Mouse (Mus musculus): ENCODE results near the gene Reps2. TPM values are rescaled to one million over a fixed set of nuclear protein-coding genes. Genes with fewer than 3 reads are reported as not detected.

The Reps2 gene
- polyA plus RNA-seq, 1 experiment from 2014 or later: 2.0 TPM

- H3K27me3 ChIP-seq: peaks cover 32% of the 10 kb centered on the region
- H3K4me1 ChIP-seq: no peaks in the 10 kb centered on the region
- no peak overlapping the region for H3K4me3 ChIP-seq
- H3K9me3 ChIP-seq: no peaks in the 10 kb centered on the region
- no peak overlapping the region for H3K9ac ChIP-seq (replicated peaks)
- WGBS: 74% methylated on average over 4 of the region's 4 CpGs
- H3K27ac ChIP-seq (replicated peaks): no peak overlapping the region
- ATAC-seq (ENCODE audit: low FRiP score, low read depth): no peak
- H3K36me3 ChIP-seq: no peaks in the 10 kb centered on the region
- H3K4me2 ChIP-seq (replicated peaks): no peak overlapping the region
Observed at GRCm38 (mm10) chrX:162641764-162642163, 1.7 kb downstream of the Reps2 start.

- Histone ChIP-seq H3K9ac (replicated peaks) (no peak overlapping the region), H3K4me1 (no peaks in the 10 kb centered on the region), H3K27ac (replicated peaks) (no peak overlapping the region), H3K9me3 (no peaks in the 10 kb centered on the region), H3K27me3 (peaks cover 10% of the 10 kb centered on the region), H3K4me2 (replicated peaks) (no peak overlapping the region), H3K4me3 (no peak overlapping the region), H3K36me3 (no peaks in the 10 kb centered on the region)
- no peak for ATAC-seq (ENCODE audit: low FRiP score, low read depth)
- WGBS: 74% methylated on average over 2 of the region's 2 CpGs
Observed at GRCm38 (mm10) chrX:162635159-162635558, 8.3 kb downstream of the Reps2 start.

GRCm38 (mm10) chrX:162622091-162622437 lies 21.4 kb downstream of the Reps2 start:
- no peaks in the 10 kb centered on the region for H3K36me3 ChIP-seq
- H3K4me1 ChIP-seq: no peaks in the 10 kb centered on the region
- H3K4me2 ChIP-seq (replicated peaks): no peak overlapping the region
- H3K27ac ChIP-seq (replicated peaks): no peak overlapping the region
- no peaks in the 10 kb centered on the region for H3K9me3 ChIP-seq
- WGBS: 50% methylated on average over 1 of the region's 1 CpGs
- peaks cover 5% of the 10 kb centered on the region; the same call in 1 of the 2 replicates for H3K27me3 ChIP-seq
- ATAC-seq (ENCODE audit: low FRiP score, low read depth): no peak
- H3K4me3 ChIP-seq: no peak overlapping the region
- H3K9ac ChIP-seq (replicated peaks): no peak overlapping the region

- no peak overlapping the region for H3K9ac ChIP-seq (replicated peaks)
- no peaks in the 10 kb centered on the region for H3K9me3 ChIP-seq
- H3K4me1 ChIP-seq: no peaks in the 10 kb centered on the region
- H3K27me3 ChIP-seq: peaks cover 2% of the 10 kb centered on the region; the same call in 1 of the 2 replicates
- no peak for ATAC-seq (ENCODE audit: low FRiP score, low read depth)
- H3K4me3 ChIP-seq: no peak overlapping the region
- 72% methylated on average over 5 of the region's 5 CpGs for WGBS
- H3K4me2 ChIP-seq (replicated peaks): no peak overlapping the region
- no peak overlapping the region for H3K27ac ChIP-seq (replicated peaks)
- H3K36me3 ChIP-seq: no peaks in the 10 kb centered on the region
Observed at GRCm38 (mm10) chrX:162621194-162622090, 22.0 kb downstream of the Reps2 start.

GRCm38 (mm10) chrX:162619705-162620104 lies 23.7 kb downstream of the Reps2 start:
- Histone ChIP-seq H3K27ac (replicated peaks) (no peak overlapping the region), H3K36me3 (no peaks in the 10 kb centered on the region), H3K9me3 (no peaks in the 10 kb centered on the region), H3K4me3 (no peak overlapping the region), H3K4me2 (replicated peaks) (no peak overlapping the region), H3K4me1 (no peaks in the 10 kb centered on the region), H3K27me3 (peaks cover 6% of the 10 kb centered on the region; the same call in 1 of the 2 replicates), H3K9ac (replicated peaks) (no peak overlapping the region)
- 79% methylated on average over 2 of the region's 2 CpGs for WGBS
- ATAC-seq (ENCODE audit: low FRiP score, low read depth): no peak

- Histone ChIP-seq H3K4me2 (replicated peaks) (no peak overlapping the region), H3K27ac (replicated peaks) (no peak overlapping the region), H3K4me1 (no peaks in the 10 kb centered on the region), H3K4me3 (no peak overlapping the region), H3K36me3 (no peaks in the 10 kb centered on the region), H3K9me3 (no peaks in the 10 kb centered on the region), H3K27me3 (peaks cover 8% of the 10 kb centered on the region; the same call in 1 of the 2 replicates), H3K9ac (replicated peaks) (no peak overlapping the region)
- 91% methylated on average over 3 of the region's 3 CpGs for WGBS
- ATAC-seq (ENCODE audit: low FRiP score, low read depth): no peak
Observed at GRCm38 (mm10) chrX:162618547-162618946, 24.9 kb downstream of the Reps2 start.

- Histone ChIP-seq H3K4me1 (no peaks in the 10 kb centered on the region), H3K4me2 (replicated peaks) (no peak overlapping the region), H3K27ac (replicated peaks) (no peak overlapping the region), H3K36me3 (no peaks in the 10 kb centered on the region), H3K9ac (replicated peaks) (no peak overlapping the region), H3K4me3 (no peak overlapping the region), H3K27me3 (peaks cover 2% of the 10 kb centered on the region; the same call in 1 of the 2 replicates), H3K9me3 (no peaks in the 10 kb centered on the region)
- ATAC-seq (ENCODE audit: low FRiP score, low read depth): no peak
- 94% methylated on average over 2 of the region's 2 CpGs for WGBS
Observed at GRCm38 (mm10) chrX:162606113-162606512, 37.3 kb downstream of the Reps2 start.

GRCm38 (mm10) chrX:162599666-162600065 lies 43.8 kb downstream of the Reps2 start:
- H3K4me1 ChIP-seq: no peaks in the 10 kb centered on the region
- 94% methylated on average over 3 of the region's 3 CpGs for WGBS
- no peak overlapping the region for H3K27ac ChIP-seq (replicated peaks)
- no peak overlapping the region for H3K4me3 ChIP-seq
- no peak overlapping the region for H3K4me2 ChIP-seq (replicated peaks)
- H3K27me3 ChIP-seq: peaks cover 5% of the 10 kb centered on the region; the same call in 1 of the 2 replicates
- H3K9ac ChIP-seq (replicated peaks): no peak overlapping the region
- H3K9me3 ChIP-seq: no peaks in the 10 kb centered on the region
- no peaks in the 10 kb centered on the region for H3K36me3 ChIP-seq
- no peak for ATAC-seq (ENCODE audit: low FRiP score, low read depth)

- Histone ChIP-seq H3K9ac (replicated peaks) (no peak overlapping the region), H3K4me2 (replicated peaks) (no peak overlapping the region), H3K36me3 (no peaks in the 10 kb centered on the region), H3K27me3 (peaks cover 8% of the 10 kb centered on the region; the same call in 1 of the 2 replicates), H3K9me3 (no peaks in the 10 kb centered on the region), H3K27ac (replicated peaks) (no peak overlapping the region), H3K4me3 (no peak overlapping the region), H3K4me1 (no peaks in the 10 kb centered on the region; the same call in 1 of the 2 replicates)
- no peak for ATAC-seq (ENCODE audit: low FRiP score, low read depth)
- 52% methylated on average over 7 of the region's 8 CpGs for WGBS
Observed at GRCm38 (mm10) chrX:162591005-162591801, 52.2 kb downstream of the Reps2 start.

- Histone ChIP-seq H3K4me2 (replicated peaks) (no peak overlapping the region), H3K27me3 (peaks cover 8% of the 10 kb centered on the region; the same call in 1 of the 2 replicates), H3K4me1 (no peaks in the 10 kb centered on the region; the same call in 1 of the 2 replicates), H3K4me3 (no peak overlapping the region), H3K36me3 (no peaks in the 10 kb centered on the region), H3K9me3 (no peaks in the 10 kb centered on the region), H3K9ac (replicated peaks) (no peak overlapping the region), H3K27ac (replicated peaks) (no peak overlapping the region)
- WGBS: 68% methylated on average over 6 of the region's 6 CpGs
- no peak for ATAC-seq (ENCODE audit: low FRiP score, low read depth)
Observed at GRCm38 (mm10) chrX:162590145-162590790, 53.2 kb downstream of the Reps2 start.

- no peaks in the 10 kb centered on the region for H3K9me3 ChIP-seq
- H3K27me3 ChIP-seq: peaks cover 14% of the 10 kb centered on the region; the same call in 1 of the 2 replicates
- WGBS: 89% methylated on average over 3 of the region's 3 CpGs
- ATAC-seq (ENCODE audit: low FRiP score, low read depth): no peak
- H3K27ac ChIP-seq (replicated peaks): no peak overlapping the region
- H3K9ac ChIP-seq (replicated peaks): no peak overlapping the region
- H3K36me3 ChIP-seq: no peaks in the 10 kb centered on the region
- H3K4me1 ChIP-seq: no peaks in the 10 kb centered on the region; the same call in 1 of the 2 replicates
- H3K4me3 ChIP-seq: no peak overlapping the region
- no peak overlapping the region for H3K4me2 ChIP-seq (replicated peaks)
Observed at GRCm38 (mm10) chrX:162589173-162589805, 54.2 kb downstream of the Reps2 start.
